Mouse (Mus musculus) hindbrain, embryonic 10.5 days (tissue): ENCODE results near the gene Man2a1. TPM values are rescaled to one million over a fixed set of nuclear protein-coding genes. Genes with fewer than 3 reads are reported as not detected.
"Not testable (repeated sequence)": the region's sequence is repeated elsewhere in the genome, so short reads cannot be mapped to it uniquely, and the experiment has no call there.

Experiments
- DNase-seq: peaks from one replicate; pipeline ENCODE4 v3.0.0-alpha.2; 2017; ENCODE audit warnings: low spot score
- H3K27ac ChIP-seq: fragments of 300-500 bp; sonication (generic); 2 replicates; pipeline ENCODE4 v1.5.1; 2016; ENCODE audit warnings: mild to moderate bottlenecking, moderate library complexity
- H3K27me3 ChIP-seq: fragments of 300-500 bp; sonication (generic); 2 replicates; pipeline ENCODE4 v1.6.1; 2016; ENCODE audit warnings: mild to moderate bottlenecking; ENCODE audit not compliant: poor library complexity, insufficient read depth, severe bottlenecking
- H3K36me3 ChIP-seq: fragments of 300-500 bp; sonication (generic); 2 replicates; pipeline ENCODE4 v1.6.1; 2016; ENCODE audit warnings: mild to moderate bottlenecking, moderate library complexity
- H3K4me1 ChIP-seq: fragments of 300-500 bp; sonication (generic); replicated peaks from 2 replicates; pipeline ENCODE4 v1.6.1; 2016; ENCODE audit warnings: mild to moderate bottlenecking
- H3K4me3 ChIP-seq: fragments of 300-500 bp; sonication (generic); 2 replicates; pipeline ENCODE4 v1.5.1; 2016; ENCODE audit warnings: mild to moderate bottlenecking, moderate library complexity
- H3K9me3 ChIP-seq: fragments of 300-500 bp; sonication (generic); 2 replicates; pipeline ENCODE4 v1.6.1; 2016; ENCODE audit warnings: mild to moderate bottlenecking, moderate library complexity
- WGBS: fragments of 180-500 bp; shearing (Covaris S2); methylation state at CpG from one replicate; pipeline ENCODE4 v1.1.7; 2016; 5-methylcytosine and 5-hydroxymethylcytosine counted together
- polyA plus RNA-seq: library from polyadenylated mRNA; unstranded; fragments of >200 nt; fragmentation: Nextera tagmentation; extraction: Ambion mirVana; gene quantifications from 2 replicates; pipeline ENCODE4 v1.2.1, GENCODE M21; 2016

Gene Man2a1
- polyA plus RNA-seq, 1 experiment from 2014 or later, result 3.2 TPM

- Histone ChIP-seq H3K4me3 (no peak overlapping the region), H3K27me3 (no peaks in the 10 kb centered on the region), H3K36me3 (peaks cover 11% of the 10 kb centered on the region), H3K27ac (no peak overlapping the region), H3K4me1 (0 out of 2 replicates have a peak, but pooled peaks cover 2% of the 10 kb centered on the region), H3K9me3 (no peaks in the 10 kb centered on the region)
- WGBS, result 82% methylated on average over 5 of the region's 5 CpGs
- DNase-seq, result no peak
Observed at GRCm38 (mm10) chr17:64755191-64755590, 154.7 kb downstream of the Man2a1 start.

GRCm38 (mm10) chr17:64762651-64763050, 162.1 kb downstream of the Man2a1 start:
- not testable (repeated sequence) for H3K4me3 ChIP-seq

GRCm38 (mm10) chr17:64763491-64763890, 163.0 kb downstream of the Man2a1 start:
- 91% methylated on average over 4 of the region's 4 CpGs for WGBS
- no peak overlapping the region for H3K4me3 ChIP-seq

More at GRCm38 (mm10) chr17:64762651-64763050, 162.1 kb downstream of the Man2a1 start:
- 87% methylated on average over 4 of the region's 4 CpGs for WGBS
- not testable (repeated sequence) for H3K9me3 ChIP-seq, H3K36me3 ChIP-seq, H3K27me3 ChIP-seq, DNase-seq, H3K4me1 ChIP-seq, H3K27ac ChIP-seq

GRCm38 (mm10) chr17:64764175-64765122, 163.9 kb downstream of the Man2a1 start:
- Histone ChIP-seq H3K36me3 (no peaks in the 10 kb centered on the region), H3K4me3 (no peak overlapping the region), H3K9me3 (no peaks in the 10 kb centered on the region), H3K27ac (no peak overlapping the region), H3K27me3 (no peaks in the 10 kb centered on the region), H3K4me1 (no peaks in the 10 kb centered on the region)
- no peak for DNase-seq
- WGBS, result 90% methylated on average over 11 of the region's 11 CpGs

More at GRCm38 (mm10) chr17:64763491-64763890, 163.0 kb downstream of the Man2a1 start:
- no peak for DNase-seq
- no peaks in the 10 kb centered on the region for H3K9me3 ChIP-seq
- H3K27me3 ChIP-seq, result no peaks in the 10 kb centered on the region
- H3K36me3 ChIP-seq, result no peaks in the 10 kb centered on the region
- H3K4me1 ChIP-seq, result no peaks in the 10 kb centered on the region
- no peak overlapping the region for H3K27ac ChIP-seq

DNA sequence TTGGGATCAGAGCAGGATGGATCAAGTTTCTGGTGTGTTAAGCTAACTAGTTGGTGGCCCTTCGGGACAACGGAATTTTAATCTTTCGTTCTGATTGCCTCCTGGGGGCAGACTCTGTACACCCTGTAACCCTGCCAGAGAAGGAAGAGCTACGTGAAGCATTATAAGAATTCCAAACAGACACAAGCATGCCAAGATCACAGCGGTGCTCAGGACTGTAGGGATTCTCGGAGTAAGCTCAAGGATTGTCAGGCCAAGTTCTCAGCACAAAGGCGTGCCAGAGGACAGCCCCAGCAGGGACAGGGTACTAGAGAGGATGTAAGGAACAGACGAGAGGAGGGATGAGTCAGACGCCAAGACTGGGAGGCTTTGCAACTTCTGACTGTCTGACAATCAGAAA, 164.8 kb downstream of the Man2a1 start:
- Histone ChIP-seq H3K27ac (no peak overlapping the region), H3K4me3 (no peak overlapping the region), H3K9me3 (no peaks in the 10 kb centered on the region), H3K4me1 (0 out of 2 replicates have a peak, but pooled peaks cover 2% of the 10 kb centered on the region), H3K27me3 (no peaks in the 10 kb centered on the region), H3K36me3 (no peaks in the 10 kb centered on the region)
- WGBS, result 62% methylated on average over 9 of the region's 9 CpGs
- DNase-seq, result no peak

DNA sequence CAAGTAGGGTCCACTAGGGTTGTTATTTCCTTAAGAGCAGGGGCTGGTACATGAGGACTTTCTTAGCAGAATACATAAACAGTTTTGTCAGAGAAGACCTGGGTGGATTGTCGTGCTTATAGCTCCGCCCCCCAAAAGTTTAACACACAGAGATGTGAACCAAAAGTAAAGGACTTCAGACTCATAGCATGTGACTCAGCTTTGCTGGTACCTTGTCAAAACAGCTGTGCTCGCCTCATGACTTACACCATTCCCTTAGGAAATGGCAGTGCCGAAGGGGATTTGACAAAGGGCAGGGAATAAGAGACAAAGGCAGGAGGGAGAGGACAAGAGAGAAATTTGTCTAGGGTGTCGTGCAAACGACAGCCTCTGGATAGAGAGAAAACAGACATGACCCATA, 166.0 kb downstream of the Man2a1 start:
- H3K27ac ChIP-seq, result no peak overlapping the region

DNA sequence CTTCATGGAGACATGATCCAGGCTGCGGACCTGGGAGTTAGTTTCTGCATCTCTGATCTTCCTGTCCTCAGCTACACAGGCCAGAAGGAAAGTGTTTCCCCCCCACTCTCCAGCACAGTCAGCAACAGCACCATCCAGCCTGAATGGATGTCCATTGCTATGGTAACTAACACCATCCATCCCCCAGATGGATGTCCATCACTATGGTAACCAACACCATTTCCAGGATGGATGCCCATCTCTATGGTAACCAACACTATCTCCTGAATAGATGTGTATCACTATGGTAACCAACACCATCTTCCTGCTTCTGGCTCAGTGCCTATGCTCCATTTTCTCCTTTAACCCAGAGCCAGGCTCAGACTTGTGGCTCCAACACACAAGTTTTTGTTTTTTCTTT, 169.7 kb downstream of the Man2a1 start:
- Histone ChIP-seq H3K27me3 (no peaks in the 10 kb centered on the region), H3K36me3 (no peaks in the 10 kb centered on the region), H3K4me1 (0 out of 2 replicates have a peak, but pooled peaks cover 10% of the 10 kb centered on the region), H3K27ac (no peak overlapping the region), H3K9me3 (no peaks in the 10 kb centered on the region), H3K4me3 (no peak overlapping the region)
- peak; percentile 20 for DNase-seq
- 71% methylated on average over 1 of the region's 1 CpGs for WGBS

More for the DNA sequence above, 166.0 kb downstream of the Man2a1 start:
- Histone ChIP-seq H3K4me3 (no peak overlapping the region), H3K9me3 (no peaks in the 10 kb centered on the region), H3K4me1 (0 out of 2 replicates have a peak, but pooled peaks cover 10% of the 10 kb centered on the region), H3K36me3 (no peaks in the 10 kb centered on the region), H3K27me3 (no peaks in the 10 kb centered on the region)
- WGBS, result 74% methylated on average over 6 of the region's 6 CpGs
- DNase-seq, result no peak

DNA sequence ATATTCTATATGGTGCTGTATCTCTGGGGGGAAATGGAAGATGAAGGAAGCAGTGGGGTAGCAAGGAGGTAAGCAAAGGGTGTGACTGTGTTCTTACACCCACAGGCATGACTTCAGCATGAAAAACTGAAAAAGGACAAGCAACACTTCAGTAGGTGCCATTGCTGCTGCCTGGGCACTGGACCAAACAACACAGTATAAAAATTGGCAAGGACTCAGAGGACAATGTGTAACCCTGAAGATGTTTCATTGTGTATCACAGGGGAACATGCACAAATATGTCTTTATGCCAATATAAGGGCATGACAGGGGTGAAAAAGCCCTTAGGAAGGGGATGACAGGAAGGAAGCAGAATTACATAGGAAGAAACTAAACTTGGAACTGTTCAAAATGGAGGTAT, 172.1 kb downstream of the Man2a1 start:
- no peak overlapping the region for H3K27ac ChIP-seq
- H3K4me1 ChIP-seq, result 0 out of 2 replicates have a peak, but pooled peaks cover 10% of the 10 kb centered on the region
- no peaks in the 10 kb centered on the region for H3K9me3 ChIP-seq
- no peaks in the 10 kb centered on the region for H3K36me3 ChIP-seq
- no peak for DNase-seq
- no peaks in the 10 kb centered on the region for H3K27me3 ChIP-seq
- no peak overlapping the region for H3K4me3 ChIP-seq

DNA sequence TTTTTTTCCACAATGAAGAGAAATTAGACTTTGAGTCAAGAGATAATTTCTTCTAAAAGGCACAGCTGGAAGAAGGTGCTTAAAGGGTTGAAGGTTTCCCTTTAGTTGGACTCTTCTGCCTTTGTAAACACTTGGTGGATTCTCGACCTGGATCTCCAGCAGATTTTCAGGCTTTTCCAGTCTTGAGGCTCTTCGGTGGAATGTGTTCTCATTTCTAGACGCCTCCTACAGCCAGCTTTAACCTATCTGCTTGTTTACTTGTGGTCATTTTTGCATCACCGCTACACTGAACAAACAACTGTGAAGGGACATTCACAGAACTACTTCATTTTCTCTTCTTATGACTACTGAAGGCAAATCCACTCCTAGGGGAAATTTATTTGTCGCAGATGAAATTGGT, 173.7 kb downstream of the Man2a1 start:
- Histone ChIP-seq H3K27me3 (no peaks in the 10 kb centered on the region), H3K36me3 (no peaks in the 10 kb centered on the region), H3K27ac (no peak overlapping the region), H3K4me1 (0 out of 2 replicates have a peak, but pooled peaks cover 10% of the 10 kb centered on the region), H3K9me3 (no peaks in the 10 kb centered on the region), H3K4me3 (no peak overlapping the region)
- 89% methylated on average over 5 of the region's 5 CpGs for WGBS
- no peak for DNase-seq

DNA sequence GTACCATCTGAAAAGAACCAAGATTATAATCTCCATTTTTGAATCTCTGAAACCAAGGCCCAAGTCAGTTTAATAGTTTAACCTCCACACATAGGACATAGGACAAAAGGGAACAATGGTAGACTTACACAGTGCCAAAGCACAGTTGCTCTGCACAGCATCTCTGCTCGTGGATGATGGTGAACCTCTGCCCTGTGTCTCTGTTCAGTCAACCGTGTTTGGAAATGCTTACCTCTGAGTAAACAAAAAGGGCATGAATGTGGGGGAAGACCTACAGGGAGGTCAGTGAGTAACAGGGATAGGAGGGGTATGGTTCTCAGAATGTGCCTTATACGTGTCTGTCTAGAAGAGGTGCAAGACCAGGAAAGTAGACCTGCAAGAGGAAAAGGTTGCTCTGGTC, 177.8 kb downstream of the Man2a1 start:
- Histone ChIP-seq H3K9me3 (no peaks in the 10 kb centered on the region), H3K27ac (no peak overlapping the region), H3K36me3 (no peaks in the 10 kb centered on the region), H3K4me1 (no peaks in the 10 kb centered on the region), H3K4me3 (no peak overlapping the region), H3K27me3 (no peaks in the 10 kb centered on the region)
- 65% methylated on average over 3 of the region's 3 CpGs for WGBS
- no peak for DNase-seq

GRCm38 (mm10) chr17:64778756-64779155, 178.2 kb downstream of the Man2a1 start:
- 91% methylated on average over 12 of the region's 12 CpGs for WGBS
- no peak overlapping the region for H3K27ac ChIP-seq
- no peaks in the 10 kb centered on the region for H3K9me3 ChIP-seq
- no peak overlapping the region for H3K4me3 ChIP-seq
- H3K4me1 ChIP-seq, result no peaks in the 10 kb centered on the region
- no peaks in the 10 kb centered on the region for H3K36me3 ChIP-seq
- DNase-seq, result no peak
- H3K27me3 ChIP-seq, result no peaks in the 10 kb centered on the region

DNA sequence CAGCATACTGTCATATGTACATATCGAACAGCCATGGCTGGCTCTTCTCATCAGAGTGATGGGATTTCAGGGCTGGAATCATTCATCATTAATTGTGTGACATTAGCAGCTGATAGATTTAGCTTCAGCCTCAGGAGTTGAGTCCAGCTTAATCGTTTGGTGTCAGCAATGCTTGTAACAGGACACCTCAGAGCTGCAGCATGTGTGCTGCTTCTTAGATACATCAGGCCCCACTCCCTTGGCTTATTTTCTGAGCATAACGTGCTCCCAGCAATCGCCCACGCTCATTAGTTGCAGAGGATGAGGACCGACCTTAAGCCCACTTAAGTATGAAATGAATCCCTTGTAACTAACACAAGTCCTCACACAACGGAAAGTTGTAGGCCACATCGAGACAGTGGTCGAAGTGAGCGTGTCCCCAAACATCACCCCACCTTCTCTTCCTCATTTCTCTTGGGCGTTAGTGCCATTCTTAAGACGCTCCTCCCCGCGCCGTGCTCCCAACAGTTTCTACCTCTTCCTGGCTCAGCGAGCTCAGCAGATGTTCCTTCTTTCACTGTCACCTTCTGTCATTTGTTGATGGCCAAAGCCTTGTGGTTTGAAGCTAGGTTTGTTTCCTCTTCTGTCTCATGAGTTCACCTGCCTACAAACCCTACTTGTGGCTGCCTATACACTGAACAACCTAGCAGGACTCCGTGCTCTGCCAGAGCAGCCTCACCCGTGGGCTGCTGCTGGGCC, 180.4 kb downstream of the Man2a1 start:
- no peak for DNase-seq
- WGBS, result 86% methylated on average over 18 of the region's 18 CpGs

DNA sequence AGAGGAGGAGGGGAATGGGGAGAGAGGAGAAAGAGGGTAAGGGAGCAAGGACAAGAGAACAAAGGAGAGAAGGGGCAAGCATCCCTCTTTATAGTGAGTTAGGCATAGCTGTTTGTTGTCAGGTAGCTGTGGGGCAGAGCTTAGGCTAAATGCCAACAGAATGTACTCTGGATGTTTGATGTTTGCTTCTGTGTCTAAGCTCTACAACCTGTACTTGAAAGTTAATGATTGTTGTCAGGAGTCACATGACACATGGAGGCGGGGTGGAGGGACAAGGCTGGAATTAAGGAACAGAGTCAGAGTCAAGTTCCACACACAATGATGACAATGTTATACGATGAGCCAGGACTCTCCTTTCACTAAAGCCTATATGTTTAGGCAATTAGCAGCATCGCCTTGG, 181.8 kb downstream of the Man2a1 start:
- WGBS, result 83% methylated on average over 3 of the region's 3 CpGs
- H3K9me3 ChIP-seq, result no peaks in the 10 kb centered on the region
- no peaks in the 10 kb centered on the region for H3K36me3 ChIP-seq
- H3K27me3 ChIP-seq, result no peaks in the 10 kb centered on the region
- H3K4me3 ChIP-seq, result no peak overlapping the region
- H3K4me1 ChIP-seq, result no peaks in the 10 kb centered on the region
- no peak overlapping the region for H3K27ac ChIP-seq
- no peak for DNase-seq

More for the DNA sequence above, 180.4 kb downstream of the Man2a1 start:
- no peaks in the 10 kb centered on the region for H3K36me3 ChIP-seq
- no peaks in the 10 kb centered on the region for H3K27me3 ChIP-seq
- H3K4me3 ChIP-seq, result no peak overlapping the region
- H3K4me1 ChIP-seq, result no peaks in the 10 kb centered on the region
- no peak overlapping the region for H3K27ac ChIP-seq
- H3K9me3 ChIP-seq, result no peaks in the 10 kb centered on the region
